Mouse (Mus musculus) ES-Bruce4 (cell line): ENCODE measurements around the gene Srsf10.

Experiments
- CTCF ChIP-seq: IDR thresholded peaks from one replicate; pipeline ENCODE4 v1.8.1; 2011; ENCODE audit warnings: low read depth, low read length
- EP300 ChIP-seq: IDR thresholded peaks from 2 replicates; pipeline ENCODE4 v1.6.1; 2011; ENCODE audit warnings: low read depth, low read length; ENCODE audit not compliant: insufficient read depth

- TF ChIP-seq CTCF (no peak), EP300 (no peak)
Measured at GRCm38 (mm10) chr4:135904810-135905209, 49.3 kb downstream of the Srsf10 start.
